Mouse (Mus musculus): Measurements from ENCODE around the gene Pacs1. TPM values are rescaled to one million over a fixed set of nuclear protein-coding genes. Genes with fewer than 3 reads are reported as not detected.
"Not testable (repeated sequence)": the region's sequence is repeated elsewhere in the genome, so short reads cannot be mapped to it uniquely, and the experiment has no call there.

The Pacs1 gene
- total and polyA plus RNA-seq, 2 experiments from 2014 or later: 49.9 to 124 TPM

GRCm38 (mm10) chr19:5224077-5224476, 48.8 kb downstream of the Pacs1 start:
- Histone ChIP-seq H3K27ac (ENCODE audit: low read depth, low read length) (no peak overlapping the region), H3K9me3 (ENCODE audit: low read length) (no peaks in the 10 kb centered on the region), H3K36me3 (ENCODE audit: insufficient read depth, low read length) (no peaks in the 10 kb centered on the region), H3K4me2 (ENCODE audit: low read depth, low read length, poor library complexity, severe bottlenecking) (no peak overlapping the region), H3K4me1 (ENCODE audit: insufficient read depth, low read length) (no peaks in the 10 kb centered on the region), H3K9ac (replicated peaks; ENCODE audit: low read length, poor library complexity, severe bottlenecking) (no peak overlapping the region), H3K4me3 (ENCODE audit: low read depth, low read length) (no peak overlapping the region), H3K27me3 (ENCODE audit: insufficient read depth, low read length) (no peaks in the 10 kb centered on the region)
- no peak for DNase-seq (ENCODE audit: low spot score)
- no peak for TF ChIP-seq CTCF (IDR thresholded peaks at IDR 0.05)
- WGBS: 92% methylated on average over 4 of the region's 4 CpGs
- no peak for ATAC-seq (ENCODE audit: low FRiP score)

- Histone ChIP-seq H3K4me1 (ENCODE audit: insufficient read depth, low read length) (no peaks in the 10 kb centered on the region), H3K9ac (replicated peaks; ENCODE audit: low read length, poor library complexity, severe bottlenecking) (no peak overlapping the region), H3K27me3 (ENCODE audit: insufficient read depth, low read length) (no peaks in the 10 kb centered on the region), H3K9me3 (ENCODE audit: low read length) (no peaks in the 10 kb centered on the region), H3K27ac (ENCODE audit: low read depth, low read length) (no peak overlapping the region), H3K4me2 (ENCODE audit: low read depth, low read length, poor library complexity, severe bottlenecking) (no peak overlapping the region), H3K36me3 (ENCODE audit: insufficient read depth, low read length) (no peaks in the 10 kb centered on the region), H3K4me3 (ENCODE audit: low read depth, low read length) (no peak overlapping the region)
- ATAC-seq (ENCODE audit: low FRiP score) (no peak), DNase-seq (ENCODE audit: low spot score) (no peak)
- 77% methylated on average over 2 of the region's 2 CpGs for WGBS
- no peak for TF ChIP-seq CTCF (IDR thresholded peaks at IDR 0.05)
Measured at GRCm38 (mm10) chr19:5221926-5222325, 51.0 kb downstream of the Pacs1 start.

- not testable (repeated sequence) for H3K36me3 ChIP-seq (ENCODE audit: insufficient read depth, low read length); ATAC-seq (ENCODE audit: low FRiP score); DNase-seq (ENCODE audit: low spot score); H3K4me2 ChIP-seq (ENCODE audit: low read depth, low read length, poor library complexity, severe bottlenecking); H3K27me3 ChIP-seq (ENCODE audit: insufficient read depth, low read length); H3K9ac ChIP-seq (replicated peaks; ENCODE audit: low read length, poor library complexity, severe bottlenecking); H3K27ac ChIP-seq (ENCODE audit: low read depth, low read length); H3K9me3 ChIP-seq (ENCODE audit: low read length); H3K4me3 ChIP-seq (ENCODE audit: low read depth, low read length); H3K4me1 ChIP-seq (ENCODE audit: insufficient read depth, low read length)
- WGBS: 39% methylated on average over 2 of the region's 2 CpGs
Measured at GRCm38 (mm10) chr19:5221219-5221723, 51.6 kb downstream of the Pacs1 start.

- no peaks in the 10 kb centered on the region for H3K9me3 ChIP-seq (ENCODE audit: low read length)
- no peak overlapping the region for H3K9ac ChIP-seq (replicated peaks; ENCODE audit: low read length, poor library complexity, severe bottlenecking)
- H3K36me3 ChIP-seq (ENCODE audit: insufficient read depth, low read length): no peaks in the 10 kb centered on the region
- no peak for TF ChIP-seq CTCF (IDR thresholded peaks at IDR 0.05)
- no peak overlapping the region for H3K4me3 ChIP-seq (ENCODE audit: low read depth, low read length)
- ATAC-seq (ENCODE audit: low FRiP score) (no peak), DNase-seq (ENCODE audit: low spot score) (no peak)
- H3K27me3 ChIP-seq (ENCODE audit: insufficient read depth, low read length): no peaks in the 10 kb centered on the region
- WGBS: 93% methylated on average over 3 of the region's 3 CpGs
- H3K4me2 ChIP-seq (ENCODE audit: low read depth, low read length, poor library complexity, severe bottlenecking): no peak overlapping the region
- H3K27ac ChIP-seq (ENCODE audit: low read depth, low read length): no peak overlapping the region
- H3K4me1 ChIP-seq (ENCODE audit: insufficient read depth, low read length): no peaks in the 10 kb centered on the region
Measured at GRCm38 (mm10) chr19:5220389-5220788, 52.5 kb downstream of the Pacs1 start.

- Histone ChIP-seq H3K27ac (ENCODE audit: low read depth, low read length) (no peak overlapping the region), H3K9ac (replicated peaks; ENCODE audit: low read length, poor library complexity, severe bottlenecking) (no peak overlapping the region), H3K27me3 (ENCODE audit: insufficient read depth, low read length) (no peaks in the 10 kb centered on the region), H3K36me3 (ENCODE audit: insufficient read depth, low read length) (no peaks in the 10 kb centered on the region), H3K9me3 (ENCODE audit: low read length) (no peaks in the 10 kb centered on the region), H3K4me2 (ENCODE audit: low read depth, low read length, poor library complexity, severe bottlenecking) (no peak overlapping the region), H3K4me1 (ENCODE audit: insufficient read depth, low read length) (no peaks in the 10 kb centered on the region), H3K4me3 (ENCODE audit: low read depth, low read length) (no peak overlapping the region)
- no peak for DNase-seq (ENCODE audit: low spot score)
- 89% methylated on average over 2 of the region's 2 CpGs for WGBS
- TF ChIP-seq CTCF (IDR thresholded peaks at IDR 0.05): no peak
- ATAC-seq (ENCODE audit: low FRiP score): no peak
Measured at GRCm38 (mm10) chr19:5201691-5202090, 71.2 kb downstream of the Pacs1 start.

GRCm38 (mm10) chr19:5200617-5201016, 72.3 kb downstream of the Pacs1 start:
- not testable (repeated sequence) for H3K27ac ChIP-seq (ENCODE audit: low read depth, low read length); H3K4me3 ChIP-seq (ENCODE audit: low read depth, low read length); H3K27me3 ChIP-seq (ENCODE audit: insufficient read depth, low read length); H3K9me3 ChIP-seq (ENCODE audit: low read length); DNase-seq (ENCODE audit: low spot score); H3K4me2 ChIP-seq (ENCODE audit: low read depth, low read length, poor library complexity, severe bottlenecking); H3K9ac ChIP-seq (replicated peaks; ENCODE audit: low read length, poor library complexity, severe bottlenecking); H3K36me3 ChIP-seq (ENCODE audit: insufficient read depth, low read length); H3K4me1 ChIP-seq (ENCODE audit: insufficient read depth, low read length); ATAC-seq (ENCODE audit: low FRiP score)
- 87% methylated on average over 4 of the region's 4 CpGs for WGBS
